Mouse (Mus musculus): ENCODE results near the gene Zscan22.
"Not testable (repeated sequence)": the region's sequence is repeated elsewhere in the genome, so short reads cannot be mapped to it uniquely, and the experiment has no call there.

Zscan22 gene

DNA sequence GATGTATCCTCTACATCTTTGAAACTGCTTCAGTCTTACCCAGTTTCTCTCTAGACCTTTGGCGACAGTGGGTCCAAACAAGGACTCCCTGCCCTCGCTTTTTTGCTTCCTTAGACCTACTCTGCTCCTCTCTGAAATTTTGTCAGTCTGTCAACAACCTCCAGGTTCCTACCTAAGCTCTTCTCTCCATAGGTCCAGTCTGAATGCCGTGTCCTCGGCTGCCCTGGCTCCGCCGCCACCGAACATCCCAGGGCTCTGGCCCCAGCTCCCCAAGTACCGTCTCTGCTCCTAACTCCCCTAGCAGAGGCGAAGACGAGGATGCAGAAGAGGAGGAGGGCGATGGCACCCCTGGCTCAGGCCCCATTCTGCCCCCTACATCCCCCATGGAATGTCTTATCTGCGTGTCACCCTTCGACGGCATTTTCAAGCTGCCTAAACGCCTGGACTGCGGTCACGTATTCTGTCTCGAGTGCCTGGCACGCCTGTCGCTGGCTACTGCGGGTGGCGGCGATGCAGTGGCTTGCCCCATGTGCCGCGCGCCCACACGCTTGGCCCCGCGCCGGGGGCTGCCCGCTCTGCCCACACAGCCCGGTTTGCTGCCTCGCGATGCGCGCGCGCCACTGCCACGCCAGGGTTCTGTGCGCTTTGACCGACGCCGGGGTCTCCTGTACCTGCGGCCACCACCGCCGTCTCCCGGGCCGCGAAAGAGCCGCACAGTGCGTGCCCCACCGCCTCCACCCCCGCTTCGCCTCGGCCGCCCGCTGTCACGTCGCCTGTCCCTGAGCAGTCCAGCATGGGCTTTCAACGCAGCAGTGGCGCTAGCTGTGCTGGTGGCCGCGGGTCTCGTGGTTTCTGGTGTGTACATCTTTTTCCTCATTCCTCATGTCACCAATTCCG is 30.3 kb downstream of the Zscan22 start:
- no peak for DNase-seq (ENCODE audit: low read depth, low spot score)

DNA sequence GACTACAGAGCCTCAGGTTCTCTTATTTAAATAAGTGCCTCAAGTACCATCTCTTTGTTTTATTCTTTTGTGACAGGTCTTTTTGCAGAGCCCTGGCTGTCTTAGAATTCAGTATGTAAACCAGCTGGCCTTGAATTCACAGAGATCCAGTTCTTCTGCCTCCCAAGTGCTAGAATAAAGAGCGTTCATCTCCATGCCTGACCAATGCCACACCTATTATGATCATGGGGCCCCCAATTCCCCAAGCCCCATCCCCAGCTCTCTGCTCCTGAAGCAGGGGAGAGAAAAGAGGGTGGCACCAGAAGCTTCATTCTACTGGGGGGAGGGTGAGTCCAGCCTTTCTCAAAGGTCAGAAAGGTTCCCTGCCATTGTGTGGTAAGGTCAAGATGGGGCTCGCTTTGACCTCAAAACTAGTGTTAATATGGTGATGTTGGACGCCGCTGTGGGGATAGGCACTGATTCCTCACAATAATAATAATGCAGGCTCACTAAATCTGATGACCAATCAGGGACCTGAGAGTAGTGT is 36.1 kb downstream of the Zscan22 start:
- DNase-seq (ENCODE audit: low read depth, low spot score) = no peak

DNA sequence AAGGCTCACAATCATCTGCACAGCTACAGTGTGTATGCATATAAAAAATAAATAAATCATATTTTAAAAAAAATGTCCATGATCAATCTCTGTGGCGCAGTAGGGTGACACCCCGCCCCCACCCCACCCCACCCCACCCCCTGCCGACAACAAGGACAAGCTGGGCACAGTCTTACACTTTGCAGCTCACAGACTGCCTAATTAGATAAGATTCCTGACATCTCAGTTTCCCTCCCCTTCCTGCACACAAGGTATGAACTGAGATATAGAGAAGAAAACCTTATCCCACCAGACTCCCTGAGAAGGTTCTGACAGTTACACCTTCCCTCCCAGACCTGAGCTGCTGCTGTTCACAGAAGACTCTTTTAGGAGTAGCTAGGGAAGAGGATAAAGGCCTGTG is 37.2 kb downstream of the Zscan22 start:
- DNase-seq (ENCODE audit: low read depth, low spot score) = no peak

DNA sequence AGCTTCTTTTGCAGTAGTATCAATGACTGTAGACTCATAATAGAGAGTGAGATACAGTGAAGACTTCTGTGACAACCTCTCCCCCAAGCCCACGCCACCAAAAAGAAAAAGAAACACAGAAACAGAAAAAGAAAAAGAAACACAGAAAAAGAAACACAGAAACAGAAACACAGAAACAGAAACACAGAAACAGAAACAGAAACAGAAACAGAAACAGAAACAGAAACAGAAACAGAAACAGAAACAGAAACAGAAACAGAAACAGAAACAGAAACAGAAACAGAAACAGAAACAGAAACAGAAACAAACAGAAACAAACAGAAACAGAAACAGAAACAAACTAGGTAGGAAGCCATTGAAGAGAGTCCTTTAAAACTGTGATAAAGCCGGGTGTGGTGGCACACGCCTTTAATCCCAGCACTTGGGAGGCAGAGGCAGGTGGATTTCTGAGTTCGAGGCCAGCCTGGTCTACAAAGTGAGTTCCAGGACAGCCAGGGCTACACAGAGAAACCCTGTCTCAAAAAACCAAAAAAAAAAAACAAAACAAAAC is 39.7 kb downstream of the Zscan22 start:
- DNase-seq (ENCODE audit: low read depth, low spot score) = not testable (repeated sequence)

DNA sequence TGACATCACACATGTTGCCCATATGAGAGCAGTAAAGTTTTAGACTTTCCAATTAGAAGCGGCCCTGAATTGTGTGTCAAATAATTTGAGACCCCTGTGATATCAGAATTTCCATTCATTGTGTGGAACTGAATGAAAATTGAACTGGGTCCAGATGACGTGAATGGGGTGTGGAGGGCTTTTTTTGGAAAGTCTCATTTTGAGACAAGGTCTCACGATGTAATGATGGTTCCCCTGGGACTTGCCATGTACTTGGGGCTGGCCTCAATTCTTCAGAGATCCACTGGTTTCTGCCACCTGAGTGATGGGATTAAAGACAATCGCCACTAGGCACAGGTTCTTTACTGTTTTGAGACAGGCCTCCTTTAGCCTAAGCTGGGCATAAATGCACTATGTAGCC is 43.0 kb downstream of the Zscan22 start:
- no peak for DNase-seq (ENCODE audit: low read depth, low spot score)

DNA sequence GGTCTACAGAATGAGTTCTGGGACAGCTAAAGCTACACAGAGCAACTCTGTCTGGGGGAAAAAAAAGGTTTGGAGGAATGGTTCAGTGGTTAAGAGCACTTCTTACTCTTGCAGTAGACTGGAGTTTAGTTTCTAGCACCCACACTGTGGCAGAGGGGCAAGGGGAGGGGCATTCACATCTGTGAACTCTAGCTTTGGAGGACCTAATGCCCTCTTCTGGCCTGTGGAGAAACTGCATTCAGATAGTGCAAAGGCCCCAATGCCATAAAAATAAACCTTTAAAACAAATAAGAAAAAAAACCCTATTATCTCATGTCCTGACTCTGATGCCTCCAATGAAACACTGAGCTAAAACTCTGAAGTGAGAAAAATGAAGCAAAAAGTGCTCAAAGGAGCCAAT is 45.9 kb downstream of the Zscan22 start:
- DNase-seq (ENCODE audit: low read depth, low spot score) = no peak

DNA sequence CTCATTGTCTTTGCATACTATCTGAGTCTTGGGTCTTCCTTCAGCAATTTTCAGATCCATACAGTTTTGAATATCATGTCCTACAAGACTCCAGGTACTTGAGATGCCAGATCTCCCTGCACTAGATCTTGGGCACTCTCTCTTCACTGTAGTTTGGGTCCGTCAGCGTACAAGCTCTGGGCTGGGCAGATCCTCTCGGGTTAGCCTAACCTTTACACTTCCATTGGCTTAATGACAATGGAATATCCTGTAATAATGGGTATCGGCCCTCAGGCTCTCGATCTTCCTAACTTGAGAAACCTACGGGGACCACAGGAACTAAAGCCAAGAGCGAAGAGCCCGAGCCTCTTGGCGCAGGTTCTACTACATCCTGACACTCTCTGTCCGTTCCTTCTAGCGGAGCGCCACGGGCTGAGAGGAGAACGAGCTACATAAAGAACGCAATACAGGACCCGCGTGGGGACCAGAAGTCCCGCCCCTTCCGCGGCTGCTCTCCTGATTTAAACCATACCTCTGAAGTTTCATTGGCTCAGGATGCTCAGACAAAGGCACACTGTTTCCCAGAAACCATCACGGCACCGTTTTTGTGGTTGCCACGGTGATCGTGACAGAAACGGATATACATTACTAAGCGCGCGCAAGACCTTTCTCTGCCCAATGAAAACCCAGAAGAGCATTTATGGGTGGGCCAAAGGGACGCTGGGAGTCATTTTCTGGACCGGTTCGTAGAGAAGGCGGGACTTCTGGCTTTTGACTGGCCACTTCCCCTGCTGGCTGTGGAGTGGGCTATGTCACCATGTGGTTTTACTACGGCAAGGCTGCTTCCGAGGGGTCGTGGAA is 51.6 kb downstream of the Zscan22 start:
- peak; percentile 88 for DNase-seq (ENCODE audit: low read depth, low spot score)

DNA sequence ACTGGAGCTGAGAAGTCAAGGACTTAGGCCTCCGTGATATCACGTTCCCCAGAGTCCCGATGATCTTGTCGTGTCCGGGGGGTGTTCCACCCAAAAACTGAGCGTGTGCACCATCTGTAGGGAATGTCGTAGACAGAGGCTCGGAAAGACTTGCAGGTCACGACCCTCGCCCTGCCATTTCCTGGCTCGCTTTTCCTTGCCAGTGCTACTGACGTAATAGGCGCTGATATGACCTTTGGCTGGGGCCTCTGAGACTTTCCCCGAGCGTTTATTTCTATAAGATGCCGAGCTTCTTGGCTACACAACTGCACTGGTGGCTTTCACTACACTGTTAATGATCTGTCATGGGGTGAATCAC is 52.2 kb downstream of the Zscan22 start:
- DNase-seq (ENCODE audit: low read depth, low spot score) = no peak

DNA sequence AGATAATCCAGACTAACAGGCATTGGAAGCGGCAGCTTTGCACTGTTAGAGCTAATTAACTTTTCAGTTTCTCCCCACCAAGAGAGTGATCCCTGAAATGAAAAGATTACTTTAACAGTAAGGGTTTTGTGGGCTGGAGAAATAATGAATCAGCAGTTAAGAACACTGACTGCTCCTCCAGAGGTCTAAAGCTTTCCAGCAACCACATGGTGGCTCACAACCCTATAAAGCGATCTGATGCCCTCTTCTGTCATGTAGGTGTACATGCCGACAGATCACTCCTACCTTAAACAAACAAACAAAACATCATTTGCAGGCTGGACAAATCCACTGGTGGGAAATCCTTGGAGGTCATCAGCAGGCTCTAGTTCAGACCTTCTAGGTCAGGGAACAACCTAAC is 57.3 kb downstream of the Zscan22 start:
- no peak for DNase-seq (ENCODE audit: low read depth, low spot score)

DNA sequence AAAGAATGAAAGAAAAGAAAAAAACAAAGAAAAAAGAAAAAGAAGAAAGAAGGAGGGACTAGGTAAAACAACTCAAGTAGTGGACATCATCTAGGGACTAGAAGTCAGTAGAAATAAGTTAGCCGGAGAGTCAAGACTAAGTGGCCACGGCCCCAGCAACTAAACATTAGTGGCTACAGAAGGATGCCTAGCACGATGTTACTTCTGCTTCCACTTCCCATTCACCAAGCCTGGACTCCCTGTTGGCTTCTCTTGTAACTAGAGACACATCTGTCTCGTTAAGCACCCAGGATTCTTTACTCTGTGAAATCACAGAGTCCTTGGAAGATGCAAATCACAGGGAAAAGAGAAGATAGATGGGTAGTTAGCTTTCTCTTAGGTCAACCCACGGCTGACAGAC is 59.9 kb downstream of the Zscan22 start:
- DNase-seq (ENCODE audit: low read depth, low spot score) = no peak

Data from c-Kit-negative CD71-positive TER-119-positive erythroid progenitor cells, embryonic 14.5 days (primary cell).